Mouse (Mus musculus) CH12.LX (cell line): Measurements from ENCODE around the gene Cenpx.

Experiments used
- CTCF ChIP-seq, 2 experiments: IDR thresholded peaks in 1 of 2; conservative IDR thresholded peaks in 1 of 2; 2 replicates each; pipeline ENCODE4 v1.5.1; 2011 to 2012; ENCODE audit warnings: low read depth in 2 of 2, low read length in 2 of 2, improper control_type of control experiment in 1 of 2, inconsistent platforms in 1 of 2, mild to moderate bottlenecking in 1 of 2, moderate library complexity in 1 of 2
- MAX ChIP-seq: IDR thresholded peaks from 2 replicates; pipeline ENCODE4 v1.6.1; 2011; ENCODE audit warnings: low read length, improper control_type of control experiment
- POLR2A ChIP-seq: IDR thresholded peaks from 2 replicates; pipeline ENCODE4 v1.6.1; 2011; ENCODE audit warnings: low read depth, mild to moderate bottlenecking, improper control_type of control experiment, low read length

DNA sequence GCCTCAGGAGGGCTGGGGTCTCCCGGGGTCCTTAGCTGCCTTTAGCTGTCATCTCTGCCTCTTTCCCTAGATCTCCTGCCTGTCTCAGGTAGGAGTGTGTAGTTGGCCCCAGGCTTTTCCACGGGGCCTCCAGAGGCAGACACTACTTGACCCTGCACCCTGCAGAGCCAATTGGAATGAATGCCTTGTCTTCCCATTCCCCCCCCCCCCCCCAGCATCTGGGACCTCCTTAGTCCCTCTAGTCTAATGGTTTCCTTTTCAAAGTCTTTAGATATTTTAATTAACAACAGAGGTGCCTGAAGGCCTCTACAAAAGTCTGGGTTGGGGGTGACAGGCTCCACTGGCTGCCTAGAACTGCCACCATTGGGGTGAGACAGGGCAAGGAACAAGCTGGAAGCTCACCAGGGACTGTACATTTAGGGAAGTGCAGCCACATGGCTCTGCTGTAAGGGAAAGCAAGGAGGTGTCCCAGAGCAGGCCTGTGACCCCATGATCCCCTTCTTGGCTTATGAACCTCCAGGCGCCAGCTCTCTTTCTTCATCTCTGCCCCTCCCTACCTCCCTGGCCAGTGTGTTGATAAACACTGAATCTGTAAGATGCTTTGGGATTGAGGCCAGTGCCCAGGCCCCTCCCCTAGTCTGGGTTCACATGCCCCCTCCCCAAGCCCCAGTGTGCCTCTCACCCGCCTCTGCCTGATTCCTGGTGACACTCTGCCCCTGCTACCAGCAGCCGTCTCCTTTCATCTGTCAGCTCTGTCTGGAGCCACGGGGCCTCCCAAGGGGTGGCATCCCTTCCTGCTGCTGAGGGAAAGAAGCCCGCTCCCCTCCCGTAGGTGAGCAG lies 8.8 kb downstream of the Cenpx start:
- no peak for TF ChIP-seq MAX
- no peak for TF ChIP-seq POLR2A
- no peak for TF ChIP-seq CTCF (conservative IDR thresholded peaks at IDR 0.05 in 1 of 2, IDR thresholded peaks at IDR 0.05 in 1 of 2; ENCODE audit: low read depth in 2 of 2, low read length in 2 of 2)
